Mouse (Mus musculus) C2C12 (cell line): ENCODE measurements around the gene Tfap2d.

ENCODE experiments used
- CEBPB ChIP-seq: IDR thresholded peaks from one replicate; pipeline ENCODE4 v1.6.1; 2011; ENCODE audit warnings: low read depth, mild to moderate bottlenecking, control low read depth, moderate library complexity
- CTCF ChIP-seq: IDR thresholded peaks from one replicate; pipeline ENCODE4 v1.5.1; 2011; ENCODE audit not compliant: control insufficient read depth, insufficient read depth, insufficient read length
- FOSL1 ChIP-seq: IDR thresholded peaks from one replicate; pipeline ENCODE4 v1.8.0; 2011; ENCODE audit warnings: mild to moderate bottlenecking, low read length; ENCODE audit not compliant: poor library complexity, insufficient read depth, severe bottlenecking
- MAX ChIP-seq: IDR thresholded peaks from one replicate; pipeline ENCODE4 v1.6.1; 2011; ENCODE audit warnings: mild to moderate bottlenecking, control low read depth
- MYOD1 ChIP-seq: IDR thresholded peaks from one replicate; pipeline ENCODE4 v1.6.1; 2011; ENCODE audit warnings: low read depth; ENCODE audit not compliant: control insufficient read depth, insufficient read length
- MYOG ChIP-seq: IDR thresholded peaks from one replicate; pipeline ENCODE4 v1.6.1; 2011; ENCODE audit not compliant: control insufficient read depth, insufficient read length; ENCODE audit errors: extremely low read depth
- USF1 ChIP-seq: IDR thresholded peaks from one replicate; pipeline ENCODE4 v1.6.1; 2011; ENCODE audit warnings: low read depth, mild to moderate bottlenecking, control low read depth, moderate library complexity

DNA sequence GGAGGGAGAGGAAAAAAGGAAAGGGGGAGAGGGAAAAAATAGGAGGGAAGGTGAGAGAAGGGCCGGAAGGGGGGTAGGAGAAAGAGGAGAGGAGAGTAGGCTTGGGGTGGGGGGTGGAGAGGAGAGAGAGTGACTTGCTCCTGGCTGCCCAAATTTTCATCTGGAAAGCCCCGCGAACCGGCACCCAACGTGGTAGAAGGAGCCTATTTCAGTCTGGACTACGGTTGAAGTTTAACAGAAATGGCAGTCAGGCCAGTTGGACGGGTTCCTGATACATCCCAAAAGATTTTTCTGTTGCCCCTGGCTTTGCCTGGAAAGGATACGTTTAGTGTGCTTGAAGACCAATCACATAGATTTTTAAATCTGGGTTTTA is 108.2 kb downstream of the Tfap2d start:
- TF ChIP-seq CTCF (no peak), FOSL1 (no peak), MYOG (no peak), MAX (no peak), USF1 (no peak), CEBPB (no peak), MYOD1 (no peak)
